Mouse (Mus musculus) gonadal fat pad, adult 2 months (tissue): ENCODE data around the gene Cd5. TPM values are rescaled to one million over a fixed set of nuclear protein-coding genes. Genes with fewer than 3 reads are reported as not detected.

ENCODE experiments used
- DNase-seq: peaks from one replicate; pipeline ENCODE4 v3.0.0-alpha.2; 2012; ENCODE audit warnings: low read depth
- polyA plus RNA-seq: library from polyadenylated mRNA; depleted of rRNA; stranded (reverse); fragments of >200 nt; gene quantifications from 2 replicates; pipeline ENCODE4 v1.2.3, GENCODE M21; 2012

The Cd5 gene
- polyA plus RNA-seq, 1 experiment, result 0.92 TPM

DNA sequence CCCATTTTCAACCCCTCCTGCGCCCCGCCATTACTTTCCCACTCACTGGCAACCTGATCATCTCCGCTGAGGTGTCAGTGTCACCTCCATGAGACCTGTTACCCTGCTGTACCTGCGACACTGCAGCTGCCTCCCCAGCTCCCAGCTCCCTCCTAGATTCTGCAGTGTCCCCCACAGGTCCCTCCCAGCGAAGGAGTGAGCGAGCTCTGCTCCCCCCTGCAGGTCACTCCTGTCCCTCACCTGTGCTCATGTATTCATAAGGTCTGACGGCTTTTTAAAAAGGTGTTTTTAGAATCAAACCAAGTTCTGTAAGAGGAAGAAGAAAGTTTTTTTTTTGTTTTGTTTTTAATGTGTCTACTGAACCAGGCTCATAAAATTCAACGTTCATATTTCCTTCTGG, 36.7 kb downstream of the Cd5 start:
- no peak for DNase-seq

DNA sequence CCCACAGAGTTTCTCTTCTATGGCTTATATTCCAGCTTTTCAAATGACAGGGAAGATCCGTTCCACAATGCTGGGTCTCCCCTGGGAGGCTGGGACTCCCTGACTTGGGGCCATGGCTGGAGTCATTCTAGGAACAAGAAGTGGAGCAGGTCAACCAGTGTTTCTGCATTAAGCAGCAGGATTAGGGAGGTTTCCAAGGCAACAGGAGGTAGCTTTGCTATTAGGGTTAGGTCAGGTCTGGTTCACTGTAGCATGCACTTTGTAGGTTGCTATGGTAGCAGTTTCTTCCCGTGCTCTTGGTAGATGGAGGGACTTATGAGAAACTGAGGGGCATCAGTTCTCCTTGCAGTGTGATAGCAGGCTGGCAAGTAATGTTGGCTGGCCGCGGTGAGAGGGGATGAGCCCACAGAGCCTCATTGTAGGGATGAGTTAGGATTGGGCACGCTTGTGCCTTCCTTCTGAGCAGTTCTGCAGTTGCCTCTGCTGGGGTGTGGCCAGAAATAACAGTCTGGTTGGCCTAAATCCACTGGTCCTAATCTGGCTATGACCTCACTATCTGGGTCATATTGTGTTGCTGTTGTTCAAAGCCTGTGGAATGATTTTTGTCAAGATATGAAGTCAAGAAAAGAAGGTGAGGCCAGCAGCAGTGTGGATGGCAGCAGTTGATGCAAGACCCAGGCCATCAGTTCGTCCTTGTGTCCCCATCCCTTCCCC, 37.6 kb downstream of the Cd5 start:
- no peak for DNase-seq

DNA sequence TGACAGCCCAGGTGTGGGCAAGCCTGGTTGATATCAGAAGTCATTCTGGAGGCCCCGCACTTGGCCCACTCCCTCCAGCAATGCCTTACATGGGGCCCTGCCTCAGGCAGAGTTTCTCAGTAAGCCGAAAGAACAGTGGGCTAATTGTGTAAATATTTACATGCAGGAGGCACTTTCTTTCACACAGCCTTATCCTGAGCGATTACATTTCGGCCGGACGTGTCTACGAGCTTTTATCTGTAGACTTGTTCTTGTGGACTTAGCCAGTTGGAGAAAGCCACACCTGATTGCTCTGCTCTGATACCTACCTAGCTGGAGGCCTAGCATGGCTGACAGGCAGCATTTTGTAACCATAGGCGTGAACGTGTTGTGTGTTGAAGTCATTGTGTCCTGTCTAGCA, 39.0 kb downstream of the Cd5 start:
- no peak for DNase-seq

DNA sequence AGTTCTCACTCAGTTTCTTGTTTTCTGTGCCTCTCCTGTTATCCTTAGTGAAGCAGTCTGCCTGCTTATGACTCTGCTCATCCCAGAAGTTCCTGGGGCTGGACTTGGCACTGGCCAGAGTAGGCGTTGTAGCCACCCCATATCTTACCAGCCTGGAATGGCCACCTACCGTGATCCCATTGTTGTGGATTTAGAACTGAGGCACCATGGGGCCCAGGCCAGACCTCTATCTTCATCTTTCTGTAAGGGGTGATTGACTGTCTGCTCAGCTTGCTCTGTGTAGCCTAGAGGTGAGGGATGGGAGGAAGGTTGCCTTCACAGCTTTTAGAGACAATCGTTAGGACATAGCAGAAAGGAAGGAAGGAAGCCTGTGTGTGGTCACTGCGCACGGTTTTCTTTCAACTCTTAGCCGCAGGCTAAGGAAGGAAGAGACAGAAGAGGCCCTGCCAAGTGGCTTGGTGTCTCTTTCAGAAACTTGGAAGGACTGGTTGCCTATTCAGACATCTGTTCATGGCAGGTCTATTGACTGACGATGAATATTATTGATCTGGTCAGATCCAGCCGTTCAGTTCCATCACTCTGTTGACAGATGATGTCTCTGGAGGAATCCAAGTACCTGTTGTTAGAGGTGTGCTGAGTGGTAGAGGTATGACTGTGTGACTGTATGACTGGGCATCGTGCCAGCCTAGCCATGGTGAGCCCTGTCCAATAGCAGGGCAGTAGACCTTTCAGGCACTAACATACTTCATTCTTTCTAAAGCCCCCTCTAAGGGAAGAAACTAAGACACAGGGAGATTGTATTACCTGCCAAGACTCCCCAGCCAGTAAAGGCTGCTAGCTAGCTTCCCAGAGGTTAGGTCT, 40.4 kb downstream of the Cd5 start:
- no peak for DNase-seq

DNA sequence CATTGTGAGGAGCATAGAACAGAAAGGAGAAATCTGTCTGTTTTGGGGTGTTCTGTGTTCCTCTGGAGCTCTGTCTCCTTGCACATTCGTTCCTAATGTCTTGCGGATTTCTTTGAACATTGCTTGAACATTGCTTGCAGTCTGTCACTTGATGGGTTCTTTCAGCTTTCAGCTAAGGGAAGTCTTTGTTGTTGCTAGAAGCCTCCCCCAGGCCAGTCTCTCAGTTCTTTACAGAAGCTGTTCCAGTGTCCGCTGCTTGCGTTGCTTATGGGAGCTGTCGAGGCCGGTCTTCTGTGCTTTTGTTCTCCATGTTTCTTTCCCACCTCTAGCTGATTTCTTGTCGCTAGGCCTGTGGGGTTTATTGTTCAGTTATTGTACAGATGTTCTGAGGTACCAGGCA, 43.0 kb downstream of the Cd5 start:
- DNase-seq, result no peak

DNA sequence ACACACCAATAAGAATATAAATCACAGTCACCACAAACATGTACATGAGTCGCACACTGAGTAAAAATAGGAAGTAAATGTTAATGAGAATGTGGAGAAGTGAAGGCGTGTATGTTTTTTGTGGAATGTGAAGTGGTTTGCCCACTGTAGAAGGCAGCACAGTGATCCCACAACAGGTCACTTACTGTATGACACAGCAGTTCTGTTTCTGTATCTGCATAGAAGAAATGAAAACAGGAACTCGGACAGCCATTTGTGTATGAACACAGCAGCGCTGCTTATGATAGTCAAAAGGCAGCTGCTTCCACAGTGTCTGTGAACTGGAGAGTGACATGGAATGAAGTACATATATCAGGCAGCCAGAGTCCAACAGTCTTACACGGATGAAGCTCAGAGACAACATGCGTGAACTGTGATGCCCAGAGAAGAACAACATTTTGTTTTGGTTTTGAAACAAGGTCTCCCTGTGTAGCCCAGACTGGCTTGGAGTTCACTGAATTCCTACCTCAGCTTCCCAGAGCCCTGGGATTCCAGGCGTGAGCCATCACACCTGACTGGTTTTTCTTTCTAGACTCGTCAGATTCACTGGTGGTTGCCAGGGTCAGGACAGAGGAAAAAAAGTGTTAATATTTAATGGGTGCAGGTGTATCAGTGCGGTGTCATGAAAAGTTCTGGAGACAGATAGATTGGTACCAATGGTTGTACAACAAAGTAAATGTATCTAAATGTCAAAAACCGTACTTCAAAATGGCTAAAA, 44.7 kb downstream of the Cd5 start:
- no peak for DNase-seq

DNA sequence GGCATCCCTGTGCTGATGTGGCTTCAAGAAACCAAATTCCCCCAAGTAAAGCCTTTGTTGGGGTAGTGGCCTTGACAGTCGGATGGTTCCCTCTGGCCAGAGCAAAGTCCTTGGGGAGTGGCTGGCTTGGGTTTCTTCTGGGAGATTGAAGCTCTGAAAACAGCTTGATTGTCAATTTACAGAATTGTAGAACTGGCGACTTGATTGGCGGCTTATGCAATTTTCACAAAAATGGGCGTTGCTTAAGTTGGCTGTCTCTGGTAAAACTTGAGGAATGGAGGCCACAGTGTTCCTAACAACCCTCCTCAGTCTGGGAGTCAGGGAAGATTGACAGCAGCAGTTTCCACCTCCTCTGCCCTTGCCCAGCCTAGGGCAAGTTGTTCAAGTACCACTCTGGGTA, 46.4 kb downstream of the Cd5 start:
- no peak for DNase-seq

DNA sequence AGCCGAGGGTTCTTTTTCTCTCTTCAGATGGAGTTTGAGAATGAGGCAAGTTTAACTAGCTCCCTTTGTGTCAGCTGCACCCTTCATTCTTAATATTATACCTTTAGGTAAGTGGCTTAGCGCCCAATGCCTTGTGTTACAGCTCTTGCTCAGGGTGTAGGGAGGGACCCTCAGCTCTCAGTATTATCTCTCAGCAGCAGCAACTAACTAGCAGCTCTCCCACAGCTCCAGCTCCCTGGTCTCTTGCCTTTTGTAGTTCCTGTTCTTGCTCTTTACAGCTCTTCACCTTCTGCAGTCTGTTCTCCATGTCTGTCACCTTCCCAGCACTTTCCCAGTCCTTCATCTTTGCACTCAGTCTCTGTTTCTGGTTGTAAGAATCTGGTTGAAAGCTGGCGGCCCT, 47.1 kb downstream of the Cd5 start:
- DNase-seq, result no peak

DNA sequence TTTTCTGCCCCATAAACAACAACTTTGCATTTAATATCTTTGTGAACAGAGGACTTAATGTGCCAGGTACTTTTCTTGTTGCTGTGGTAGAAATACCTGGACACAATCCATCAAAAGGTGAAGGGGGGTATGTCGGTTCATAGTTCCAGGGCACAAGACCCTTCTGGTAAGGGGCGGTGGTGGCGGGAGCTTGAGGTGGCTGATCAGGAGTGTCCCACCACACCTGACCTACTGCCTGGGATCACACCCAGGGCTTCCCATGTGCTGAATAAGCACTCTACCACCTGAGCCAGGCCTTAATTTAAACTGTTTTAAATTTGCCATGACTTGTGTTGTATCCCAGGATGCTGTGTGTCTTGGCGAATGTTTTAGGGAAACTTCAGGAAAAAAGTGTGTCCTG, 47.7 kb downstream of the Cd5 start:
- DNase-seq, result no peak

DNA sequence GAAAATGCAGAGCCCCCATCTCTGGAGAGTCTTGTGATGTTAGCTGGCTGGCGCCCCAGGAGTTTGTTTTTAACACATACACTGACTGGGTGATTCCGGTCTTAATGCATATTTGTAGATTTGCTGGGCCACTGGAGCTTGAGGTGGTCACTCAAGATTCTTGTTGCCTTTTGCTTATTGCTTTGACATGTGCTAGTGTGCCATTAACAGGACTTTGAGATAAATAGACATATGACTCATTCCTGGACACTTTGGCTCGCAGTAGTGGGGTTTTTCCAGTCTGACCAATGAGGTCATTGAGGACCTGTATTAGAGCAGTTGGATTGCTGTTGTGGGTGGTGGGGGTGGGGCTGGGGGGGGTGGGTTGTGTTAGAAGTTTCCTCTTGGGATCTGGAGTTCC, 48.5 kb downstream of the Cd5 start:
- no peak for DNase-seq

DNA sequence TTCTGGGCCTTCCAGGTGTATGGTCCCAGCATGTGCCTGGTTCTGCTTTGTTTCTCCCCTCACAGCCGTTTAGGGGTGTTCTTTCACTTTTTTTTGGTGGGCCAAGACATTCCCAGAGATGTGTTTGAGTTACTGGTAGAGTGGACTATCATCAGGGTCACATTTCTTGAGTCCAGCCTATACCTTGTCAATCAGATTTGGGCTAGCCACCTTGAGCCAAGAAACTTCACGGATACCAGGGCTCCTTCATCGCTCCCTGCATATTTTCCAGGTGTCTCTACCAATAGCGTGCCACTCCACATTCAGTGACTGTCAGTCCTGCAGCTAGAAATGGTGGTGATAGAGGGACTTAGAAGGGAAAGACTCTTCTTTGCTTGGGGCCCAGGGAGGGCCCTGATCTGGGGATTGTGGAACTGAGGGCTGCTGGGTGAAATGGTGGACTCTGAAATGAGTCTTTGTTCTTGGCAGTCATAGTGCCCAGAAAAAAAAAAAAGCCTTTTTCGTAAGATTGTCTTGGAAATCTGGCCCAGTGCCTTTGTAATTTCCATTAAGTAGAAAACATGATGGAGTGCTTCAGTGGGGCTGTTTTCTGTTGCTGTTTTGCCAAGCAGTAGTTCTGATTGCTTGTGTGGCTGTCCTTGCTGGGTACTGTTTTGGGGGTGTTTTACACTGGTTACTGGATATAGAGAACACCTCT, 49.2 kb downstream of the Cd5 start:
- no peak for DNase-seq

DNA sequence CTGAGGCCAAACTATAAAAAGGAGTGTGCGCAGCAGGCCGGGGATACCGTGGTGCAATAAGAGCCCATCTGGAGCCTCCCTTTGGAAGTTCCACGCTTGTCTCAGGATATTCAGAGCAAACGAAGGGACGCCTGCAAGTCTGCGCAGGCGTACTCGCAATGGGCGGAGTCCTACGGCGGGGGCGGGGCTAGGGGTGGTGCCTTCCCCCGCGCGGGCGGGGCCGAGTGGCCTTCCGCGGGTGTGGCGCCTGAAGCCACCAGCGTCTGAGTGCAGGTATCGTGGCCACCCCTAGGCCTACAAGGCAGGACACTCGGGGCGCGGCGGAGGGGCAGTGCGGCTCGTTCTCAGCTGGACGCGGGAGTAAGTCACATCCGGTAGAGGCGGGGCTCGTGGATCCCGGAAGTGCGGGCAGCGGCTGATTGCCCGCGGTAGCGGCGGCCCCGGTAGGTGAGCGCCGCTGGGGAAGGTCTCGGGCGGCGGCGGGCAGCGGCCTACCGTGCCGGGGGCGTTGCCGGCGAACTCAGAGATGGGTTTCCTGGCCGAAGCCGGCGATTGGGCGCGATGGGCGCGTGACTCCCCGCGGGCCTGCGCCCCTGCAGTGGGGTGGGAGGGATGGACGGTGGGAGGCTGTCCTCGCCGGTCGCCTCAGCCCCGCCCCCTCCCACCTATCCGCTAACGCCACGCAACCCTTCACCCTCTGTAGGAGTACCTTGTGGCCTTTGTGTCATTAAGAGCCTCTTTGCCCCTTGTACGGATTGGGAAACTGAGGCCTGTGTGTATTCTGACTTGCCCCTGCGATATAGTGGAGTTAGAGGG, 50.1 kb downstream of the Cd5 start, which contains the start of gene Vps37c:
Vps37c (plus strand) TSS at position 199 of the 816 bp plus-strand sequence.
- no peak for DNase-seq

DNA sequence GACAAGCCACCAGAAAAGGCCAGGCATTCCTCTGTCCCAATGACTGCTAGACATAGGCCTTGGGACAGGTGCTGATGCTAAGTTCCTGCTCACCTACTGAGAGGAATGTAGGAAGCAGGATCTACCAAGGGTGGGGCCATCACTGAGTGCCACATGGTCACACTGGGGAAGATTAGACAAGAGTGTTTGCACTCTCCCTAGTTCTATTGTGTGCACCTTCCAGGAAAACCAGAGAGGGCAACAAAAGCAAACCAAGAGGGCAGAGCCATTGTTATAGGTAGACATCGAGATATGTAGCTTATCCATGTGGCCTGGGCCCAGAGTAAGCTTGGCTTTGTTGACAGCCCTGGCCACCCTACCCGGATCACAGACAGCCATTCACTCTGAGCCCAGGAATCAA, 53.1 kb downstream of the Cd5 start:
- no peak for DNase-seq

DNA sequence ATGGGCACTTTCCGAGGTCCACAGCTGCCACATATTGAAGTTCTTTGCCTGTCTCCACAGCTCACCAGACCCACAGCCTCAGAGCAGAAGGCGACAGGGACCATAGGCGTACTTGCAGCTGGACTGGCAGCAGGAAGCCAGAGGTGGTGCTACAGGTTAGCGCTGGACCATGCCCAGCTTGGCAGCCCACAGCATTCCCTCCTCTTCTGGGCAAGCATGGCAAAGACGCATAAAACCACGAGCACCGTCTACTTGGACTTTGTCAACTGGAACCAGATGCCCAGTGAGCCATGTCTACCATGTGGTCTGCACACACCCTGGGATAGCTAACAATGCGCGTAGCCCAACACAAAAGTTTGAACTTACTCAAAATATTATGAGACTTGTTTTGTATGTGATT, 53.7 kb downstream of the Cd5 start:
- DNase-seq, result no peak

DNA sequence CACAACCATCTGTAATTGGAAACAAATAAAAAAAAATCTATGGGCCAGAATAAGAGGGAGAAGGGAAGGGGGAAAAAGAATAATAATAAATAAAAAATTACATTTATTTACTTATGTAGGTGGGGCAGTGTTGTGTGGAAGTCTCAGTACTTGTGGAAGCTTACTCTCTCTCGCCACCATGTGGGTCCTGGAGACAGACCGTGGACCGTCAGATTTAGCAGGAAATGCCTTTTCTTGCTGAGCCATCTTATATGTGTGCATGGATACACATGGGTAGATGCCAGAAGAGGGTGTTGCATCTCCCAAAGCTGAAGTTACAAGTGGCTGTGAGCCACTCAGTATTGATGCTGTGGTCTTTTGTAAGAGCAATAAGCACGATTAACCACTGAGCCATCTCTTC, 57.2 kb downstream of the Cd5 start:
- no peak for DNase-seq

DNA sequence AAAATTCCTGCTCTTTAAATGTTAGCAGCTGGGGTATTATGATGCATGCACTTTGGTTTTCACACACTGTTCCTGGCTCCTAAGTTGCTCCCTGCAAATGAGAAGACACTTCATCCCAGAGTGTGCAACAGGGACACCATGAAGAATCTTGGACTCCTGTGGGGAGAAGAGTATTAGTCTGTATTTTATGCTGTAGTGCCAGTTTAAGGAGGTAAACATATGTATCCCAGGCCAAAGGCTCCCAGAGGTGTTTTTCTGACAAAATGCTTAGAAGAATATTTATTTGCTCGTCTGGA, 60.1 kb downstream of the Cd5 start:
- no peak for DNase-seq

DNA sequence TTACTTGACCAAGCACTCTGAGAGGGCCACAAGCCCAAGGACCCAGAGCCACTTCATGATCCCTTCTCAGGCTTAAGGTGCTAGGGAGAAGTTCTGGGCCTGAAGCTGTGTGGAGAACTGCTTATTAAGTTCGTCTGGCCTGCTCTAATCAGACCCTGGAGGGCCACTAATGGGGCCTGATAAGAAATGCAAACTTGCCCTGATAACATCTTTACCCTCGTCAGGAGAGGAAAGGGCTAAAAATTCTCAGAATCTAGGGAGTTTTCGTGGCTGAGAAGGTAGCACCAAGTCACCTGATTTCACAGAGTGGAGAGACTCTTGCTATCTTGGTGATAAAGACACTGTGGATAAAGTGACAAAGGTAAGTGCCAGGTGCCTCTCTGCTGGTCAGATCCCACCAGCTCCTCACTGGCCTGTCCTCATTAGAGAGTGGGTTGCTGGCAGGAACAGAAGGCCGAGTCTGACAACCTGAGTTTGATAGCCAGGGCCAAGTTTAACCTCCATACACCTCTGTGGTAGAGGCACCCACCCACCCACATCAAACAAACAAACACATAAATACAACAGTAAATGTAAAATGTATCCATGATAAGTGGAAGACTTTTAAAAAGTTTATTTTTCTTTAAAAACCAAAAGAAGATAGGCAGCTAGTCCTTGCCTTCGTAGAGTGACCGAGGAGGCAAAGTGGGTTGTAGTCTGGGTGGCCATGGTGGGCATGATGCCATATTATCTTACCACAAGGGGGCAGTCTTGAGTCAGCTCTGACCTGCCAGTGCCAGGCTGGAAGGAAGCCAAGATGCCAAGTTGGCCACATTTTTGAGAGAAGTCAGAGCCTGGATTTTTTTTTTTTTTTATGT, 60.7 kb downstream of the Cd5 start, which contains the start of gene Pga5:
Pga5 (minus strand) TSS at position 157 of the 857 bp plus-strand sequence.
- DNase-seq, result no peak

DNA sequence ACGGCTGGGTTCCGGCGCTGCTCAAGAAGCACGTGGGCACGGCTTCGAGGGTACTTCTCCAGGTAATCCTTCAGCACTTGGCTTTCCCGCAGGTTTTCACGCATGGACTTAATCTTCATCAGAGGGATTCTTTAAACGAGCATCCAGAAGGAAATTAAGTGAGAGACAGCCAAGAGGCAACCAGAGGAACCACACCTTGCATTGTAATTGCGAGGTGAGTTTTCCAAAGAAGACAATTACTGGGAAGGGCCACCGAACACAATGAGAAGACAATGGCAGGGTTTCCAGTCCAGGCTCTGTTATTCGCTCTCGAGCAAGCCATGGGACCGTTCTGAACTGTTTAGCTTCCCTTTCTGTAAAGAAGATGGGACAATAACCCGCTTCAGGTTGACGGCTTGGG, 62.1 kb downstream of the Cd5 start:
- DNase-seq, result no peak

DNA sequence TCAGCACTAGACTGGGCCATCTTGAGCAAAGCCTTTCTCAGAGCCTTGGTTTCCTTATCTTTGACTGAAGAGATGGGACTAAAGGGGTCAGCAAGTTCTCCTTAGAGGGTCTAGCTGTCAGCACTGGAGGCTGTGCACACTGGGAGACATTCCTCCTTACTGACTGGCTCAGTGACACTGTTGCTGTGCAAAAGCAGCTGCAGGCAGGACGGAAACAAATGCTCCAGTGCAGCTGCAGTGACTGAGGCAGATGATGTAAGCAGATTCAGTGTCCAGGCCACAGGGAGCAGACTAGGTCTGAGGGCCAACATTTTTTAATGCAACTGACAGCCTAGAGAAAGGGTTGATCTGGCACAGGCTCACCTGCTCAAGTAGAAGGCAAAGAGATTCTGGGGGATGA, 65.5 kb downstream of the Cd5 start:
- no peak for DNase-seq

DNA sequence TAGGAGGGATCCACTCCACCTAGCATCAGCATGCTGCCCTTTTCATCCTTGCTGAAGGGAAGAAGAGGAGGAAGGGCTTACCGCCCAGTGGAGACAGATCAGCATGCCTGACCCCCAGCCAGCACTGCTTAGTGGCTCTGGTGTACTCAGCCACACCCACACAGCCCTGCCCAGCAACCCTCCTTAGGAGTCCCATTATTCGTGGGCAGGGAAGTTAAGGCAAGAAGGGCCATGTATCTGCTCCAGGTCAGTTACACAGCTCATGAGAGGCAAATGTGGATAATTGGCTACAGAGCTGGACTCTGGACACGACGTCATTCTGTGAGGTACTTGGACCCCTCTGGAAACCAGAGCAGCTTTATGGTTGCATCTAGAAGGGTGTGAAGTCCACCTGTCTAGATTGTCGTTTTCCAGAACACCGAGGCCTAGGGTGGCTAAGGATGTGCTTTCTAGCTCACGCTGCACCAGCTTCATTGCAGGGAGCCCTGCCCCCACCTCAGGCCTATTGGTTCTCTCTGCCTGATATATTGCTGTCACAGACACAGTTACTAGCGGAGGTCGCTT, 66.9 kb downstream of the Cd5 start:
- no peak for DNase-seq
